Mouse (Mus musculus) inflammation-experienced regulatory T-cells, adult 6 months (primary cell): ENCODE measurements around the gene Zfp616. TPM values are rescaled to one million over a fixed set of nuclear protein-coding genes. Genes with fewer than 3 reads are reported as not detected.

Source experiments
- ATAC-seq: one replicate; pipeline ENCODE4 v1.8.0; 2017
- polyA plus RNA-seq, 3 experiments: library from polyadenylated mRNA; unstranded; fragments of 100-300 nt; shearing (Covaris generic); gene quantifications; one replicate each; pipeline ENCODE4 v1.2.1; 2017

Gene Zfp616
- polyA plus RNA-seq: not detected

DNA sequence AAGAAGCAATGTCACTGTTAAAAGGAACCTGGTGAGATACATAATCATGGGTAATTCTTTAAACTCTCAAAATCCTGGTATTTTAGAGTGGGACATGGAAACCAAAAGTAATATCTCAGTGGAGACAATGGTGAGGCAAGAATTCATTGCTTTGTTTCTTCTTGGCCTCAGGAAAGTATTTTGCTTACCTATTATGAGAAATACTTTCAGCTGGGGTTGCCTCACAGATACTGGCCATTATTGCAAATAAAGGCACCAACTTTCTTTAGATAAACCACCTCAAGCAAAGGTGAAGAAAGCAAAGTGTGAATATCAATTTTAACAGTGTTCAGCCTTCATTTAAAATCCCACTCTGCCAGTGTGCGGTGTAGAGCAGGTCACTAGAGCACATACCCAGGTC, at the start of gene Zfp616:
Gene Zfp616 (plus strand): TSS at position 301 of the 400 bp plus-strand sequence.
- ATAC-seq: no peak

DNA sequence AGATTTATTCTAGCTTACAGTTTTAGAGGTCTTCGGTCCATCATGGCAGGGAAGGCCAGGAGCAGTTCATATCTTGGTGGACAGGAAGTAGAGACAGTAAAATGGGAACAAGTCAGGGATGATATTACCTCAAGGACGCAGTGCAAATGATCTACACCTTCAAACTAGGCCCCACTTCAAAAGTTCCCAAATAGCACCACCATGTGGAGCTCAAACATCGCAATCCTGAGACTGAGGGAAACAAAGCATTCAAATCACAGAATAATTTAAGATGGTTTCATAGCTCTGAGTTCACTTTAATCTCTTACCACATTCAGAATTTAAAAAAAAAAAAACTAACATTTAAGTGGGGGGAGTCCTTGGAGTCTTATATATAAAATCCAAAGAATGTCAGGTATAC, 18.4 kb upstream of the Zfp616 start:
- ATAC-seq: no peak

DNA sequence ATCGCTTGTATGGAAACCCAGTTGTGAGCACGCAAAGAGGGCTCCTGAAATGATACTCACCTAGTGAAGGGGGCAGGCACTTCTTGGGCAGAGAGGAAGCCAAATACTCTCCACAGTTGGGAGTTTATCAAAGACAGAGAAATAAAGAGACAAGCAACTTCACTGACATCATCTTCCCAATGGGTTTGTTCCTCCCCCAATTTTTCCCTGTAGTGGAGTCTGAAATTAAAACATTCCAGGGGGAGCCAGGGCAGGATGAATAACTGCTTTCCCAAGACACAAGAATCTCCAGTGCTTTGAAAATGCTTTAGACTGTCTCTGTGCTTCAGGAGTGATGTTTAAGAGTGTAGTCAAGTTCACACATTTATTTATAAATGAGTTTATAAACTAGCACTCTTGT, 13.3 kb upstream of the Zfp616 start, which contains the start of the genes Olfr139 and Olfr399:
Gene Olfr139 (minus strand): TSS at position 101 of the 400 bp plus-strand sequence.
Gene Olfr399 (minus strand): TSS at position 165 of the 400 bp plus-strand sequence.
- no peak for ATAC-seq

DNA sequence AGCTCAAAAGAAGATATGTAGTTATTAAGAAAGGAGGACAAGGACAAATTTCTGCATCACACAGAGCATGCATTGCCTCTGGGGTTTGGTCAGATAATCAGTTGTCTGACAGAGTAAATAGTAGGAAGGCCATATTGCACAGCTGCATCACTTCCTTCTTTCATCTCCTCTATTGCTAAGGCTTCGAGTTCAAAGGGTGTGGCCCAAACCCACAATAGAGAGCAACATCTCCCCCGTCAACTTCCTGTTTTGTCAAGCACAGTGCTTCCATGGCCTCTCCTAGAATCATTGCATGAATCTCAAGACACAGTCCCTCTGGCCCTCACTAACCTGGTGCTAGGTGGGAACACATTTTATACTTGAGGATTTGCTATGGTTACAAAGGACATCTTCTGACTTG, 31.0 kb downstream of the Zfp616 start:
- no peak for ATAC-seq

DNA sequence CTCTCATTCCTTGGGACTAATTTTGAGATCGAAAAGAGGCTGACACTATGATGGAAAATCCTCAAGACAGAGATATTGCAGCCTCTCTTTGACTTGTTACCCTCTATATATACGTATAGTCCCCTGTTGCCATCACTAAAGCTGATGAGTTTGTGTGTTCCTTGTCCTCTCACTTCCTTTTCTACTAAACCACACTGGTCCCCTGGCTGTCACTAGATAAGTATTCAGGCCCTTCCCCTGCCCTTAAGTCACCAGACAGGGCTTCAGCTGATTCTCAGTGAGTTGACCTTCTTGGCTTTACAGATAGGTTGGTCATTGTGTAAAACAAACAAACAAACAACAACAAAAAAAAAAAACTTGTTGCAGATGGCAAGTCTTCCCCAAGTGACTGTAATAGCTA, 31.8 kb downstream of the Zfp616 start:
- ATAC-seq: no peak

DNA sequence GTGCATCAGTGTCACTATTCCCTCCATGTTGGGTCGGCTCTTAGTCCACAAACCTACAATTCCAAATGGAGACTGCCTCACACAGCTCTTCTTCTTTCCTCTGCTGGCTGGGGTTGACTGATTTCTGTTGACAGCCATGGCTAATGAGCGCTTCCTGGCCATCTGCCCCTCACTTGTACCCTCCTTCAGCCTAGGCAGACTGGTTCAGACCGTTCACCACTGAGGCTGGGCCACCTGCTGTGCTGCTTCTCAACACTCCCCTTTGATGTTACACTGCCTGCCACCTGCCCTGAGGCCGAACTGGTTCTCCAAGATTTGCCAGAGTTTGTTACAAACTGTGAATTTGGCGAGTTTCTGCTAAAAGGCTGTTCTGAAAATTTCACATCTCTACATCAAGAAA, 35.3 kb downstream of the Zfp616 start:
- ATAC-seq: no peak

DNA sequence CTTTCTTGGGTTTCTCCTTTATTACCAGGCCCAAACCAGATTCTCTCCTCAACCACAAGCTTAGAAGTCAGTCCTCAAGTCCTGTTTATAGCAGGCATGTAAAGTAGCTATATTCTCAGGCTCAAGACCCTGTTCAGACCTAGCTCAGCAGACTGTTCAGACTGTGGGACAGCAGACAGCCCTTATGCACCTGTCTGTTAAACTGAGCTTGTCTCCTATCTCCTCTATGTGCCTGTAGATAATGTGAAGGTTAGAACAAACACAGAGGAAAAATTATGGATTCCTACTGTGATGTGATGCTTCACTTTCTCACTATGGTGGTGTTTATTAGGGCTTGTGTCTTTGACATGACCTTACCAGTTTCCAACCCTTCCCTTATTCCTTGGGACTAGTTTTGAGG, 43.7 kb downstream of the Zfp616 start, which contains the start of gene Olfr401:
Gene Olfr401 (plus strand): TSS at position 301 of the 400 bp plus-strand sequence.
- ATAC-seq: no peak

Other genes starting within 250 kb of the Zfp616 start
- not detected for gene Olfr393, start 218.5 kb upstream of the Zfp616 start, polyA plus RNA-seq
- gene Olfr394, start 179.2 kb upstream of the Zfp616 start, polyA plus RNA-seq: not detected
- gene Olfr395, start 160.7 kb upstream of the Zfp616 start, polyA plus RNA-seq: not detected
- gene Olfr23, start 133.3 kb upstream of the Zfp616 start, polyA plus RNA-seq: not detected
- gene Olfr397, start 109.1 kb upstream of the Zfp616 start, polyA plus RNA-seq: not detected
- gene Olfr398, start 79.5 kb upstream of the Zfp616 start, polyA plus RNA-seq: not detected
- gene Olfr139, start 13.4 kb upstream of the Zfp616 start, polyA plus RNA-seq: not detected
- not detected for gene Olfr399, start 13.3 kb upstream of the Zfp616 start, polyA plus RNA-seq
- gene Olfr401, start 43.8 kb downstream of the Zfp616 start, polyA plus RNA-seq: under 1 TPM in 1 of 3 experiments, not detected in 2; 0.25 TPM
- not detected for gene Olfr402, start 83.6 kb downstream of the Zfp616 start, polyA plus RNA-seq
- gene Olfr403, start 116.3 kb downstream of the Zfp616 start, polyA plus RNA-seq: not detected
- gene Olfr43, start 141.4 kb downstream of the Zfp616 start, polyA plus RNA-seq: not detected
- gene Olfr406, start 189.9 kb downstream of the Zfp616 start, polyA plus RNA-seq: not detected
- gene Olfr59, start 213.8 kb downstream of the Zfp616 start, polyA plus RNA-seq: not detected